Comparison of ENCODE assay signal across 10 mouse cellular contexts in the genomic region with DNA sequence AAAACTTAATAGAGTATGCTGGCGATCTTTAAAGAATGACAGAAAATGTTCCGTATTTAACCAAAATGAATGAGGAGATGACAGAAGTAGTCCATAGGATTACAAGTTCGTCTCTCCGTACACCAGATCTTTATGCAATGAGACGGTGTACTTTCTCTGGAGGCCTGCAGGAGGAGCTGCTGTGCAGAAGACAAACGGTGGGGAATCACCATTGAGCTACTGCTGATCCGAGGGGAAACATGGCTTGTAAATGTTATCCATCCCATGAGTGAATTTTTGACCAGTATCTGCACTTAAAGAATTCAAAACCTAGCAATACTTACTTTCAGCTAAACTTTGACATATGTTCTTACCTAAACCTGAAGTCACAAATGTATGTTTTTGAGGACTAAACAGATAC.
DNase-seq lines count a peak whose midpoint lies in the region; TF ChIP-seq lines count a peak whose summit lies in the region.
"Had no signal": no experiment of that assay in that cellular context is flagged by ENCODE, and none has a peak within 500 bp of the region (broad histone marks: within the 10 kb centered on the region; RNA-seq: fewer than 3 reads in every experiment).

No protein-coding gene starts in this region.

- peak; percentile 52; the same call in 1 of the 2 replicates for TF ChIP-seq CTCF in cerebellum, adult 2 months (IDR thresholded peaks at IDR 0.05; ENCODE audit: borderline replicate concordance, insufficient read depth, low read depth, low read length)
- TF ChIP-seq CTCF in left cerebral cortex, adult 2 months (IDR thresholded peaks at IDR 0.05) = peak; percentile 75

- 65% methylated on average over 7 of the region's 7 CpGs for WGBS in cerebellum, adult 2 months

- H3K27me3 ChIP-seq in cerebellum, adult 2 months (ENCODE audit: control insufficient read depth, insufficient read depth, low read length) = no peaks in the 10 kb centered on the region
- no peaks in the 10 kb centered on the region for H3K27me3 ChIP-seq in splenic B cell, adult 2 months (ENCODE audit: control insufficient read depth, insufficient read depth, low read length, poor library complexity, severe bottlenecking)

- H3K4me1 ChIP-seq in cerebellum, adult 2 months (ENCODE audit: control insufficient read depth, insufficient read depth, low read length) = no peaks in the 10 kb centered on the region

- H3K27ac ChIP-seq in cerebellum, adult 2 months (ENCODE audit: insufficient read depth, low read length) = no peak overlapping the region
- H3K27ac ChIP-seq in left cerebral cortex, adult 2 months = no peak overlapping the region
- H3K27ac ChIP-seq: macrophage had no signal

- DNase-seq in cerebellum, adult 2 months = peak in 1 of 2 experiments; percentile 9
- no peak for DNase-seq in cerebellum, adult 8-10 months
- DNase-seq in left cerebral cortex, adult 2 months (ENCODE audit: extremely low spot score in 1 of 2, low spot score in 2 of 2) = no peak
- DNase-seq in left cerebral cortex, adult 11 months (ENCODE audit: low spot score) = no peak
- DNase-seq in NIH3T3 (ENCODE audit: low read depth) = peak; percentile 61
- peak; percentile 33 to 52 for DNase-seq in heart, postnatal 36 days
- DNase-seq in splenic B cell, adult 2 months (ENCODE audit: low read depth, low spot score) = peak; percentile 1
- no peak for DNase-seq in urinary bladder, postnatal 10 days (ENCODE audit: low spot score)

- intact Hi-C loops in left cerebral cortex, adult 2 months (cut with DNase I) = loop anchor here (1.0 to 5.0 kb wide), 2 partner anchors 222 to 340 kb away; no protein-coding TSS in a partner anchor
- intact Hi-C loops in heart, postnatal 36 days (cut with DNase I) = loop anchor here (2.0 to 5.0 kb wide), 3 partner anchors 223 to 520 kb away; no protein-coding TSS in a partner anchor

- H3K36me3 ChIP-seq in splenic B cell, adult 2 months (ENCODE audit: control insufficient read depth, insufficient read depth, low read length, poor library complexity, severe bottlenecking) = no peaks in the 10 kb centered on the region
- H3K36me3 ChIP-seq: G1E had no signal

- H3K4me3 ChIP-seq in cerebellum, adult 2 months (replicated peaks; ENCODE audit: insufficient read depth, low read depth, low read length) = no peak overlapping the region
- H3K4me3 ChIP-seq in left cerebral cortex, adult 2 months = no peak overlapping the region

- no peak for TF ChIP-seq POLR2A in cerebellum, adult 2 months (IDR thresholded peaks at IDR 0.05; ENCODE audit: borderline replicate concordance, insufficient read depth, low read length)

Comparison
In these comparisons a context has a peak if more than half of its experiments do, and no peak if none do; other contexts are left out.
1. DNase-seq: peak in NIH3T3 (single experiment), heart, postnatal 36 days (2 of 2) and splenic B cell, adult 2 months (single experiment); none in cerebellum, adult 8-10 months (single experiment), left cerebral cortex, adult 2 months (0 of 2), left cerebral cortex, adult 11 months (single experiment) and urinary bladder, postnatal 10 days (single experiment).